Mouse (Mus musculus): ENCODE data around the gene Samd13. TPM values are rescaled to one million over a fixed set of nuclear protein-coding genes. Genes with fewer than 3 reads are reported as not detected.

The Samd13 gene
- polyA plus RNA-seq, 1 experiment from 2014 or later: 2.8 TPM

DNA sequence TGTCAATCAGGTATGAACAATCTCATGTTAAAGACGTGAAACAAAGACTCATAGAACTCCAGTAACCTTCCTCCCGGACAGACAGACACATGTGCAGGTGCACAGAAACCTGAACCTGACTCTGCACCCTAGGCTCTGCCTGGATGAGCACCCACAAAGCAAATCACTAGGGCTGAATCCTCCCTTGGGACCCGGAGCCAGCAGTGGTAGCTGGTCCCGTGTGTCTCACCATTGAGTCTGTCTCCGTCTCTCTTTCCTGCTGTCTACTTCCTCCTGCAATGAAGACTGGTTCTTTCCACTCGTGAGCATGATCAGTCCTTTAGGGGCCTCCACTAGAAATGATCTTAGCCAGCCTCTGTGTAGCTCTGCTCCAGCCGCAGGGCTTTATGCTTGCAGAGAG, 23.5 kb downstream of the Samd13 start:
- H3K9ac ChIP-seq: no peak overlapping the region
- H3K36me3 ChIP-seq: no peaks in the 10 kb centered on the region
- H3K9me3 ChIP-seq: no peaks in the 10 kb centered on the region
- no peak for ATAC-seq (ENCODE audit: extremely low read depth, insufficient number of reproducible peaks, low FRiP score, low TSS enrichment)
- no peak overlapping the region for H3K27ac ChIP-seq (replicated peaks)
- H3K4me2 ChIP-seq: no peak overlapping the region
- peaks cover 9% of the 10 kb centered on the region for H3K4me1 ChIP-seq
- no peaks in the 10 kb centered on the region for H3K27me3 ChIP-seq (replicated peaks)
- no peak overlapping the region for H3K4me3 ChIP-seq
- 73% methylated on average over 7 of the region's 7 CpGs for WGBS

DNA sequence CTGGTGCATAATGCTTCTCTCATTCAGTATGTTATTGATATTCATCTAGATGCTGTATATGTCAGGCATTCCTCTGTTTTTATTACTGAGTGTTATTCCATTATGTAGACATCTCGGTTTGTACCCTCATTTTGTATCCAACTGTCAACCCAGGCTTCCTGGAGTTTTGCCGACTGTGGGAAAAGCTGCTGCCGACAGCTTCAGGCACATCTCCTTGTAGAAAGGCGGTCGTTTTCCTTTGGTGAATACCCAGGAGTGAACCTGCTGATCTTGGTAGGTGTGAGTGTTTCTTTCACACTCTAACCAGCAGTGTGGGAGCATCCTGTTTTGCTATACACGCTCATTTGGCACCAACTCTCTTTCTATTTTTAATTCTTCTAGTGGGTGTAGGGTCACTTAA, 24.4 kb downstream of the Samd13 start:
- Histone ChIP-seq H3K4me3 (no peak overlapping the region), H3K27me3 (replicated peaks) (no peaks in the 10 kb centered on the region), H3K4me1 (peaks cover 9% of the 10 kb centered on the region), H3K9me3 (no peaks in the 10 kb centered on the region), H3K27ac (replicated peaks) (no peak overlapping the region), H3K9ac (no peak overlapping the region), H3K4me2 (no peak overlapping the region), H3K36me3 (no peaks in the 10 kb centered on the region)
- 49% methylated on average over 6 of the region's 6 CpGs for WGBS
- ATAC-seq (ENCODE audit: extremely low read depth, insufficient number of reproducible peaks, low FRiP score, low TSS enrichment): no peak

DNA sequence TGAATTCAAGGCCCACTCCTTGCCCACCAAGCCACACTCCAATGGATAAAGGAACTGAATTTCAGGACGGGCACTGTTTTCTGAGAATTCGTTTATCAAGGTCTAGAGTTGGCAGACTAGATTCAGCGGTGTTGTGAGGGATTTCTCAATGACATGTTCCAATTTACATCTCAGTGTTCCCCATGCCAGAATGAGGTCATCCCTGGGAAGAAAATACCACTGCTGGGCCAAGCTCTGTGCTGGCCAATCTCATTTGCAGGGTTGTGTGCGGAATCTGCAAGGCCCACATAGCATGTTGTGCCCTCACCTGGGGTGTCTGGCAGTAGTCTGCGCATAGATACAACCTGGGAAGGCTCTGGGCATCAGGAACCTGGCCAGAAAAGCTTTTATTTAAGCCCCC, 26.1 kb downstream of the Samd13 start:
- 82% methylated on average over 5 of the region's 5 CpGs for WGBS
- Histone ChIP-seq H3K27me3 (replicated peaks) (no peaks in the 10 kb centered on the region), H3K4me1 (peaks cover 19% of the 10 kb centered on the region), H3K4me2 (no peak overlapping the region), H3K9me3 (no peaks in the 10 kb centered on the region), H3K36me3 (no peaks in the 10 kb centered on the region), H3K27ac (replicated peaks) (no peak overlapping the region), H3K9ac (no peak overlapping the region), H3K4me3 (no peak overlapping the region)
- no peak for ATAC-seq (ENCODE audit: extremely low read depth, insufficient number of reproducible peaks, low FRiP score, low TSS enrichment)

DNA sequence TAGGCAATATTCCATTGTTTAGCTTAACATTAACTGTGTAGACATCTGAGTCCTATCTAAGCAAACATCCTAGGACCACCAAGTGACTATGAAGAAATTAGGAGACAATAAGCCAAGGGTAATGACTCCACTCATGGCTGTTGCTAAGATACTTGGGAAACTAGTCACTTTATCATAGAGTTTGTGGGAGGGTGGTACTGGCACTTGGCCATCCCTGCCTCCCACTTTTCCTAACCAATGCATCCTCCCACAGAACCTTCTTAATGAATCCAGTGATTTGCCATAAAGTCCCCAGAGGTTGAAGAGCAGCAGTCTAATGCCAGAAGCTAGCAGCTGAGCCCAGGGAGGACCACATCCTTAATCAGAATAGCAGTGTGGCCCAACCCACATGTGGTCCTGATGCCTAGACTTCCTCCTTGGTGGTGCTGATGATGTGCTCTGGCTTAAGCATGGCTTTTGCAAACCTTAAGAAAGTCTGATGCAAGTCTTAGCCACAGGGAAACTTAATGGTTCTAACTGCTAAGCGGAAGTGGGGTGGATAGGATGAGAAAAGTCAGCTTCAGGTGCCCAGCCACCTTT, 27.2 kb downstream of the Samd13 start:
- no peak for ATAC-seq (ENCODE audit: extremely low read depth, insufficient number of reproducible peaks, low FRiP score, low TSS enrichment)

DNA sequence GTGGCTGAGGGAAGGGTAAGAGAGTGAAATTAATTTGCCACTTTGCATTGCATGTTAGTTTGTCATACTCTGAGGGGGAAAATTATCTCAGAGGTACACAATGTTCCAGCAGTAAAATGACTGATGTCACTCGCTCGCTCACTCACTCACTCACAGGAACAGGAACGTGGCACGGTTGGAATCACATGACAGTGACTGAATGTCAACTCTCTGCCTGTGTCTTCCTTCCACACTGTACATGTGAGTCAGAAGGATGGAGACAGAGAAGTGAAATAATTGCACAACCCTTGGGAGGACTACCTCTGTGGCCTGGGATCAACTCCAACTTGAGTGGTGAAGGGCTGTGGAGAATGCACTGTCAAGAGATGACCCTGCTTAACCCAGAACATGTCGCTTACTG, 28.0 kb downstream of the Samd13 start:
- no peak for ATAC-seq (ENCODE audit: extremely low read depth, insufficient number of reproducible peaks, low FRiP score, low TSS enrichment)
- Histone ChIP-seq H3K27ac (replicated peaks) (no peak overlapping the region), H3K36me3 (no peaks in the 10 kb centered on the region), H3K4me2 (no peak overlapping the region), H3K27me3 (replicated peaks) (no peaks in the 10 kb centered on the region), H3K4me1 (peaks cover 31% of the 10 kb centered on the region), H3K9me3 (no peaks in the 10 kb centered on the region), H3K4me3 (no peak overlapping the region), H3K9ac (no peak overlapping the region)
- WGBS: 86% methylated on average over 5 of the region's 5 CpGs

More for the DNA sequence above, 27.2 kb downstream of the Samd13 start:
- Histone ChIP-seq H3K4me3 (no peak overlapping the region), H3K27me3 (replicated peaks) (no peaks in the 10 kb centered on the region), H3K9ac (no peak overlapping the region), H3K4me1 (peaks cover 29% of the 10 kb centered on the region), H3K36me3 (no peaks in the 10 kb centered on the region), H3K9me3 (no peaks in the 10 kb centered on the region), H3K27ac (replicated peaks) (no peak overlapping the region), H3K4me2 (no peak overlapping the region)
- WGBS: 79% methylated on average over 1 of the region's 1 CpGs

DNA sequence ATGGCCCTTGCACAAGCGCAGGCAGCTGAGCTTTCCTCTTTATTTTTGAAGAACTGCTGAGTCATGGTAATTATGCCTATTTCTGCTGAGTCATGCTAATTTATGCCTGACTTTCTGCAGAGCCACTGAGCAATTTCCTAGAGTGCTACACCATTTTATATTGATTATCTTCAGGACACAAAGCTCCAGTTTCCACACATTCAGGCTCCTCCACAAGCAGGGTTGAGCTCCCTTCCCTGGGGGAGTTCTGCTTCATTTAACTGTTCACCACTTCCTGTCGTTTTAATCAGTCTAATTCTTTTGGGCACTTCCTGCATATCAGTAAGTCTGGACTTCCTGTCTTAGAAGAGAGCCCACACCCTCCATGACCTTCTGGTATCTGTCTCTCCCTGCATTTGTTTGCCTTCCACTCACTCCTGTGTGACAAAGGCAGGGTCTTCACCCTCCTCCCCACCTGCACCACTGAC, 30.2 kb downstream of the Samd13 start:
- no peaks in the 10 kb centered on the region for H3K9me3 ChIP-seq
- H3K4me2 ChIP-seq: no peak overlapping the region
- 57% methylated on average over 2 of the region's 2 CpGs for WGBS
- no peak overlapping the region for H3K9ac ChIP-seq
- no peak overlapping the region for H3K4me3 ChIP-seq
- peak overlapping the region; percentile 70 for H3K27ac ChIP-seq (replicated peaks)
- H3K36me3 ChIP-seq: no peaks in the 10 kb centered on the region
- ATAC-seq (ENCODE audit: extremely low read depth, insufficient number of reproducible peaks, low FRiP score, low TSS enrichment): peak; percentile 58; the same call in 1 of the 2 replicates
- peaks cover 28% of the 10 kb centered on the region for H3K4me1 ChIP-seq
- H3K27me3 ChIP-seq (replicated peaks): no peaks in the 10 kb centered on the region

DNA sequence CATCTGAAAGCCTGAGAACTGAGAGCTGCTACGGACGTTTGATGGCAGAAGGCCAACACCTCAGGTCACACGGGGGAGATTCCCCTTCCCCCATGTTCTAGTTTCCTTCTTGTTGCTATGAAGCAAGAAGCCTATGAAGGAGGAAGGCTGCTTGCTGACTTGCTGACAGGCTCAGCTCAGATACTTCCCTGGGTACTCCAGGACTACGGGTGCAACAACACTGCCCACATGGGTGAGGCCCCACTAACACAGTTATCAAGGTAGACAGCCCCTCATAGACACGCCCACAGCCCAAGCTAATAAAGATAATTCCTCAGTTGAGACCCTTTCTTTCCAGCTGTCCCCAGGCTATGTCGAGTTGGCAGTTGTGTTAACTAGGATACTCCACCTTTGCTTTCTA, 31.7 kb downstream of the Samd13 start:
- Histone ChIP-seq H3K9me3 (no peaks in the 10 kb centered on the region), H3K36me3 (no peaks in the 10 kb centered on the region), H3K4me2 (no peak overlapping the region), H3K4me3 (no peak overlapping the region), H3K27me3 (replicated peaks) (no peaks in the 10 kb centered on the region), H3K27ac (replicated peaks) (0 out of 2 replicates have a peak overlapping the region, but pooled peaks have one; percentile 36), H3K4me1 (peaks cover 28% of the 10 kb centered on the region), H3K9ac (no peak overlapping the region)
- ATAC-seq (ENCODE audit: extremely low read depth, insufficient number of reproducible peaks, low FRiP score, low TSS enrichment): no peak
- WGBS: 24% methylated on average over 6 of the region's 6 CpGs

DNA sequence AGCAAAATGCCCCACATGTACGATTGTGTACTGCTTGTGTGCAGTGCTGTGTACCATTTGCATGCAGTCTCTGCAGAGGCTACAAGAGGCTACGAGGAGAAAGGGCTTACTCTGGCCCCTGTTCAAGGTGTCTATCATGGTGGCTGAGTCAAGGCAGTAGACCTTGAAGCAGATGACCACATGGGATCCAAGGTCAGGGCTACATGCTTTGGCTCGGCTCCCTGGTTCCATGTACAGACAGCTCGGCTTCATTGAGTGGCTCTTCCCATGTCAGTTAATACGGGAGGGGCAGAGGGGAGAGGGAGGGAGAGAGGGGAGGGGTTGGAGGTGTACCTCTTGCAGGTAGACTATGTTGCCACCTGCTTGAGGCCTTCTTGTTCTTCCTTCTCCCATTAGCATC, 33.0 kb downstream of the Samd13 start:
- Histone ChIP-seq H3K27me3 (replicated peaks) (no peaks in the 10 kb centered on the region), H3K36me3 (no peaks in the 10 kb centered on the region), H3K4me3 (no peak overlapping the region), H3K27ac (replicated peaks) (no peak overlapping the region), H3K4me1 (peaks cover 32% of the 10 kb centered on the region), H3K9me3 (no peaks in the 10 kb centered on the region), H3K4me2 (no peak overlapping the region), H3K9ac (no peak overlapping the region)
- ATAC-seq (ENCODE audit: extremely low read depth, insufficient number of reproducible peaks, low FRiP score, low TSS enrichment): no peak
- WGBS: 91% methylated on average over 5 of the region's 5 CpGs

DNA sequence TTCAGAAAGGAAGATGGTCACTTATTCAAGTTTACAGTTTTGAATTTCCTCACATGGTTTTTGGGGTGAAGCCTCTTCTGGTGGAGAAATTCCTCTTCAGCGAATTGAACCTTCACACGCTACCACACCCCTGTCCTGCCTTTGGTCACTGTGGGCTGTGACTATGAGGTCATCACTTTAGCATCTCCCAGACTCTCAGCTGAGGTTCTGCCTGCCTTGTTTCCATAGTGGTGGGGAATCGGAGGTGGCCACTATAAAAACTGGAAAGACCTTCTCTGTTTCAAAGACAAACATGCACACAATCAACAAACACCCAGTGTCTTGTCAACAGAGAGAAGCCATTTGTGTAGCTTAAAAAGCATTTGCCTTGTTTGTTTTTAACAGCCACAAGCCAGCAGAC, 34.2 kb downstream of the Samd13 start, which contains the start of gene 4930503B20Rik:
Gene 4930503B20Rik (minus strand): TSS at position 101 of the 400 bp plus-strand sequence.
- 64% methylated on average over 3 of the region's 3 CpGs for WGBS
- Histone ChIP-seq H3K4me3 (no peak within 1 kb of the TSS), H3K4me2 (no peak within 1 kb of the TSS), H3K9ac (no peak within 1 kb of the TSS), H3K36me3 (no peaks in the 10 kb centered on the region), H3K27me3 (replicated peaks) (no peaks in the 10 kb centered on the region), H3K9me3 (no peaks in the 10 kb centered on the region), H3K4me1 (peaks cover 41% of the 10 kb centered on the region), H3K27ac (replicated peaks) (no peak within 1 kb of the TSS)
- no peak for ATAC-seq (ENCODE audit: extremely low read depth, insufficient number of reproducible peaks, low FRiP score, low TSS enrichment)

DNA sequence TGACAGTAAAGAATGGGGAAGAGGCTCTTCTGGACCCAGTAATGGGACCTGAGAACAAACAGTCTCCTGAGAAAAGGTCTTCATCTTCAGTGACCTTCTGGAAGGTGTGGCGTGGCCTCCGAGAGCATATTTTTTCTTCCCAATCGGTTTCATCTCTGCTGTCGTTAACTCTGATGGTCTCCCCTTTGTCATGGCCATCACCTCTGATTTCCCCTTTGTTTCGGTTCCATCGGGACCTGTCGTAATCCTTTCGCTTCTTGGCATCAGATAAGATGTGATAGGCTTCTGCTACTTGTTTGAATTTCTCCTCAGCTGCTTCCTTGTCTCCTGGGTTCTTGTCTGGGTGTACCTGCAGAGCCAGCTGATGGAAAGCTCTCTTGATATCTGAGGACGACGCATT, 34.7 kb downstream of the Samd13 start:
- ATAC-seq (ENCODE audit: extremely low read depth, insufficient number of reproducible peaks, low FRiP score, low TSS enrichment): no peak
- Histone ChIP-seq H3K9me3 (no peaks in the 10 kb centered on the region), H3K4me2 (no peak overlapping the region), H3K9ac (no peak overlapping the region), H3K36me3 (no peaks in the 10 kb centered on the region), H3K27me3 (replicated peaks) (no peaks in the 10 kb centered on the region), H3K4me1 (peaks cover 46% of the 10 kb centered on the region), H3K4me3 (no peak overlapping the region), H3K27ac (replicated peaks) (no peak overlapping the region)
- 83% methylated on average over 10 of the region's 10 CpGs for WGBS

DNA sequence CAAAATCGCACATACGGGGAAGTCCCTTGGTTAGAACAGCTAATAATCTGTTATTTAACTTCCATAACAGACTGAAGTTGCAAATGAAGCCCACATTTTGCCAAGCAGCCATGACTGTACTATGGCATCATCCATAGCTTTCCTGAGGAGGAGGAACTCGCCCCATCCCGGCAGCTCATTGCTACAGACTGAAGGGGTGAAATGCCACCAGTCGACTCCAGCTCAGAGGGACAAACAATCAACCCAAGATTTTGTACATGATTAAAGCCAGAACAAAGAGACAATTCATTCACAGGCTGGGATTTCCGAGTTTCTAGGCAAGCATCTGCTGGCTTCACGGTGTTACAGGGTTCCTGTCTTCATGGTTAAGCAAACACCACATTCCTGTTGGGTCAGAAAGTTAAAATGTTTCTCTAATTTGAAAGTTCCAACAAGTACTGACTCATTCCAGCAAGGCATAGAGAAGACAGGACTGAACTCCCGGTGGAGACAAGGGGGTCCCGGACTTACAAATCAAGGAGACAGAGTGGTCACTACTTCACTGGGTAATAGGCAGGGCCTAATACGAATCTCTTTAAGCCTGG, 36.0 kb downstream of the Samd13 start:
- no peaks in the 10 kb centered on the region for H3K36me3 ChIP-seq
- no peak overlapping the region for H3K27ac ChIP-seq (replicated peaks)
- ATAC-seq (ENCODE audit: extremely low read depth, insufficient number of reproducible peaks, low FRiP score, low TSS enrichment): no peak
- H3K4me2 ChIP-seq: no peak overlapping the region
- WGBS: 74% methylated on average over 10 of the region's 10 CpGs
- no peaks in the 10 kb centered on the region for H3K9me3 ChIP-seq
- H3K9ac ChIP-seq: no peak overlapping the region
- no peaks in the 10 kb centered on the region for H3K27me3 ChIP-seq (replicated peaks)
- no peak overlapping the region for H3K4me3 ChIP-seq
- H3K4me1 ChIP-seq: peaks cover 39% of the 10 kb centered on the region

DNA sequence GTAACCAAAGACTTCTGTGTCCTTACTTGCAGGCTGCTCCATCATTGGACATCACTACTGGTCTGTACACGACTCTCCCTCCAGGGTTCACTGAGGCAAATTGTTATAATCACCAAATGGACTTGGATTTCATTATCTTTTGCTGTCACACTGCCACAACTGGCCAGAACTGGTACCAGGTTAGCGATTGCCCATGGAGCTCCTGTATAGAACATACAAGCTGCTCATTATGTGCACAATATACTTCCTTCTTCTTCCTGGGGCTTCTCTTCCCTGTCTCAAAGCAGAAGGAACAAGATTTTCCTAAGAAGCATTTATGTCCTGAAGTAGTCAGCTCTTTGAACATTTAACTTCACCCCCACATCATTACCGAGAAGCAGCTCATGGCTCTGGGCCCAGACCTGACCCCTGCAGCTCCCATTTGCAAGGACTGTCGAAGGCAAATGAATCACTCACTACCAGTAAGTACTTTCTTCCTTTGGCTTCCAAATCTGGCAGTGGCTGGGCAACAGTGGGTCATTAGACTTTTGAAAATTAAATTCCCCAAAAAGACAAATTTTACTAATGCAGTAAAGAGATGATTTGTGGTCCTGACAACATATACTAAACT, 43.5 kb downstream of the Samd13 start:
- Histone ChIP-seq H3K4me1 (peaks cover 25% of the 10 kb centered on the region), H3K27ac (replicated peaks) (no peak overlapping the region), H3K36me3 (no peaks in the 10 kb centered on the region), H3K27me3 (replicated peaks) (no peaks in the 10 kb centered on the region), H3K9me3 (no peaks in the 10 kb centered on the region), H3K4me3 (no peak overlapping the region), H3K9ac (no peak overlapping the region), H3K4me2 (no peak overlapping the region)
- ATAC-seq (ENCODE audit: extremely low read depth, insufficient number of reproducible peaks, low FRiP score, low TSS enrichment): no peak
- WGBS: 45% methylated on average over 4 of the region's 4 CpGs

Data from heart, embryonic 13.5 days (tissue).